Mouse (Mus musculus): ENCODE measurements around the gene Soga1.

DNA sequence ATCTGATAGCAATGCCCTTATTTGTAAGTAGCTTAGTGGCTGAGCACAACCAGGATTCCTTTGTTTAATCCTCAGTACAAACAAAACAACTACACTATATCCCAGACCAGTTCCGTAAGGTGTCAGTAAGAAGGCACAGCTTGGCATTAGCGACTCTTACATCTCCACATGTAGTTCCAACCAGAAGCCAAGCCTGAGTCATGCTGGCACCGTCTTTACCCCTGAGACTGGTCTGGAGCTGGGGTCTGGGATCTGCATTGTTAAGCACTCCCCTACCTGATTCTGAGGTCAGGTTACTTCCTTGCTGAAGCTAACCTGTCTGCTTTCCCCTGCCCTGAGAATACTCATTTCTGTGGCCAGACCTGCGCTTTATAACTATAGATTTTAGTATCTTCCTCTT, 110.6 kb downstream of the Soga1 start:
- TF ChIP-seq POLR2A (IDR thresholded peaks at IDR 0.05; ENCODE audit: low read depth, low read length), result no peak
- TF ChIP-seq CTCF (IDR thresholded peaks at IDR 0.05; ENCODE audit: extremely low read depth, insufficient read depth, insufficient read length, insufficient replicate concordance), result no peak

Measured in spleen, adult 2 months (tissue).